Comparison of ENCODE assay signal across 18 mouse cellular contexts in the genomic region with DNA sequence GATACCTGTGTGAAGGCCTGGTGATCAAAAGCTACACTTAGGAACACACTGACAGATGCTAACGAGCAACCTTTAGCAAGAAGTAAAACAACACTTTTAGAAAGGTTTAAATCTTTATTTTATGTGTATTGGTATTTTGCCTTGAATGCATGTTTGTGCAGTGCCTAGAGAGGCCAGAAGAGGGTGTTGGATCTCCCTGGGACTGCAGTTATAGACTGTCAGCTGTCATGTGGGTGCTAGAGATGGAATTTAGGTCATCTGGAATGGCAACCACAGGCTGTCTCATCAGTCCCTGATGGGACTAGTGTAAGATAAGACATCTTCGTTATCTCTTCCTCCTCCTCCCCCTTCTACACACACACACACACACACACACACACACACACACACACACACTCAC. TPM values are rescaled to one million over a fixed set of nuclear protein-coding genes. Genes with fewer than 3 reads are reported as not detected.
DNase-seq lines count a peak whose midpoint lies in the region; ATAC-seq and TF ChIP-seq lines count a peak whose summit lies in the region.
"Had no signal": no experiment of that assay in that cellular context is flagged by ENCODE, and none has a peak within 500 bp of the region (broad histone marks: within the 10 kb centered on the region; RNA-seq: fewer than 3 reads in every experiment).

No protein-coding gene starts in this region.

- no peaks in the 10 kb centered on the region for H3K36me3 ChIP-seq in forebrain, postnatal 0 days (ENCODE audit: insufficient read depth)
- H3K36me3 ChIP-seq in forebrain, embryonic 11.5 days (ENCODE audit: control insufficient read depth, insufficient read depth, low read length) = no peaks in the 10 kb centered on the region
- H3K36me3 ChIP-seq: embryonic facial prominence, embryonic 15.5 days; heart, embryonic 10.5 days; hindbrain, embryonic 12.5 days; liver, embryonic 13.5 days had no signal

- no peaks in the 10 kb centered on the region for H3K27me3 ChIP-seq in forebrain, postnatal 0 days (ENCODE audit: insufficient read depth, low read length)
- no peaks in the 10 kb centered on the region for H3K27me3 ChIP-seq in forebrain, embryonic 11.5 days (ENCODE audit: control insufficient read depth, insufficient read depth, low read length)
- H3K27me3 ChIP-seq: embryonic facial prominence, embryonic 15.5 days; hindbrain, embryonic 12.5 days; liver, embryonic 13.5 days had no signal

- H3K27ac ChIP-seq in forebrain, postnatal 0 days (ENCODE audit: low read depth, low read length) = no peak overlapping the region
- H3K27ac ChIP-seq in forebrain, embryonic 11.5 days (ENCODE audit: low read depth, low read length) = no peak overlapping the region
- H3K27ac ChIP-seq: embryonic facial prominence, embryonic 15.5 days; heart, embryonic 10.5 days; hindbrain, embryonic 12.5 days; liver, embryonic 13.5 days had no signal

- TF ChIP-seq CTCF in forebrain, postnatal 0 days (IDR thresholded peaks at IDR 0.05; ENCODE audit: low read depth) = peak; percentile 30

- ATAC-seq in forebrain, postnatal 0 days = no peak
- no peak for ATAC-seq in forebrain, embryonic 11.5 days (replicated peaks; ENCODE audit: low FRiP score)

- no peaks in the 10 kb centered on the region for H3K9me3 ChIP-seq in forebrain, postnatal 0 days (ENCODE audit: low read length)
- H3K9me3 ChIP-seq in forebrain, embryonic 11.5 days (ENCODE audit: control insufficient read depth, low read length) = no peaks in the 10 kb centered on the region
- H3K9me3 ChIP-seq: embryonic facial prominence, embryonic 15.5 days; heart, embryonic 10.5 days; hindbrain, embryonic 12.5 days; liver, embryonic 13.5 days had no signal

- DNase-seq in forebrain, postnatal 0 days = no peak
- no peak for DNase-seq in forebrain, embryonic 11.5 days (ENCODE audit: low spot score)
- peak; percentile 20 for DNase-seq in lung, postnatal 36 days
- no peak for DNase-seq in lung, postnatal 14 days
- DNase-seq in cerebellum, postnatal 36 days = peak; percentile 33 to 47
- peak; percentile 55 for DNase-seq in thymus, postnatal 4 days
- no peak for DNase-seq in kidney, adult 8-10 months
- DNase-seq in spleen, adult 12 weeks (ENCODE audit: low spot score) = no peak
- DNase-seq: kidney, postnatal 25 days; liver, embryonic 13.5 days had no signal

- no peak overlapping the region for H3K4me2 ChIP-seq in forebrain, postnatal 0 days (ENCODE audit: low read depth)
- H3K4me2 ChIP-seq in forebrain, embryonic 11.5 days (ENCODE audit: low read depth, low read length, severe bottlenecking) = no peak overlapping the region
- H3K4me2 ChIP-seq: embryonic facial prominence, embryonic 15.5 days; hindbrain, embryonic 12.5 days; liver, embryonic 13.5 days had no signal

- WGBS in forebrain, postnatal 0 days = 76% methylated on average over 2 of the region's 2 CpGs
- 76% methylated on average over 2 of the region's 2 CpGs for WGBS in forebrain, embryonic 11.5 days

- H3K4me3 ChIP-seq in forebrain, postnatal 0 days (ENCODE audit: low read depth, low read length) = no peak overlapping the region
- no peak overlapping the region for H3K4me3 ChIP-seq in forebrain, embryonic 11.5 days (ENCODE audit: low read depth, low read length)
- H3K4me3 ChIP-seq: embryonic facial prominence, embryonic 15.5 days; heart, embryonic 10.5 days; hindbrain, embryonic 12.5 days; liver, embryonic 13.5 days had no signal

- no peak overlapping the region for H3K9ac ChIP-seq in forebrain, postnatal 0 days
- H3K9ac ChIP-seq in forebrain, embryonic 11.5 days (ENCODE audit: low read length) = no peak overlapping the region
- H3K9ac ChIP-seq: embryonic facial prominence, embryonic 15.5 days; hindbrain, embryonic 12.5 days; liver, embryonic 13.5 days had no signal

- H3K4me1 ChIP-seq in forebrain, postnatal 0 days (ENCODE audit: insufficient read depth) = no peaks in the 10 kb centered on the region
- H3K4me1 ChIP-seq in forebrain, embryonic 11.5 days (replicated peaks; ENCODE audit: control insufficient read depth, insufficient read depth, low read length) = no peaks in the 10 kb centered on the region
- H3K4me1 ChIP-seq: embryonic facial prominence, embryonic 15.5 days; hindbrain, embryonic 12.5 days had no signal

RNA-seq across cellular contexts. Expression of gene Pik3r3, which starts 23.0 kb away (rescaled TPM):
- total RNA-seq in forebrain, postnatal 0 days (2014; rRNA removed) = 41.5 and 51.3 TPM in 2 replicates
- 21.5 and 30.8 TPM in 2 replicates for polyA plus RNA-seq in forebrain, postnatal 0 days (2015; fragmentation: Nextera tagmentation; extraction: Ambion mirVana)
- 58.0 and 71.4 TPM in 2 replicates for polyA plus RNA-seq in forebrain, embryonic 11.5 days (2014; fragmentation: Nextera tagmentation; extraction: Ambion mirVana)

RNA-seq across cellular contexts. Expression of gene Gm49337, which starts 25.2 kb away (rescaled TPM):
- total RNA-seq in forebrain, postnatal 0 days (2014; rRNA removed) = not detected in 2 replicates
- polyA plus RNA-seq in forebrain, postnatal 0 days (2015; fragmentation: Nextera tagmentation; extraction: Ambion mirVana) = not detected in 2 replicates
- not detected in 2 replicates for polyA plus RNA-seq in forebrain, embryonic 11.5 days (2014; fragmentation: Nextera tagmentation; extraction: Ambion mirVana)
- total RNA-seq: adrenal gland, adult 18-20 months; megakaryocyte-erythroid progenitor cell, adult 5-6 weeks had no signal
- polyA plus RNA-seq: embryonic facial prominence, embryonic 15.5 days; heart, embryonic 10.5 days; hindbrain, embryonic 12.5 days; liver, embryonic 13.5 days; stomach, embryonic 16.5 days had no signal

RNA-seq across cellular contexts. Expression of gene 1700042G07Rik, which starts 25.2 kb away (rescaled TPM):
- total RNA-seq in forebrain, postnatal 0 days (2014; rRNA removed) = not detected in 2 replicates
- polyA plus RNA-seq in forebrain, postnatal 0 days (2015; fragmentation: Nextera tagmentation; extraction: Ambion mirVana) = not detected in 2 replicates
- polyA plus RNA-seq in forebrain, embryonic 11.5 days (2014; fragmentation: Nextera tagmentation; extraction: Ambion mirVana) = not detected in 2 replicates
- total RNA-seq: adrenal gland, adult 18-20 months; left cerebral cortex, adult 18-20 months; megakaryocyte-erythroid progenitor cell, adult 5-6 weeks had no signal
- polyA plus RNA-seq: embryonic facial prominence, embryonic 15.5 days; frontal cortex, adult 2 months; heart, embryonic 10.5 days; hindbrain, embryonic 12.5 days; liver, embryonic 13.5 days; stomach, embryonic 16.5 days had no signal

RNA-seq across cellular contexts. Expression of gene Tspan1, which starts 31.0 kb away (rescaled TPM):
- 0.29 TPM in 1 of 2 replicates, not detected in the other for total RNA-seq in forebrain, postnatal 0 days (2014; rRNA removed)
- 0.07 TPM in 1 of 2 replicates, not detected in the other for polyA plus RNA-seq in forebrain, postnatal 0 days (2015; fragmentation: Nextera tagmentation; extraction: Ambion mirVana)
- polyA plus RNA-seq in forebrain, embryonic 11.5 days (2014; fragmentation: Nextera tagmentation; extraction: Ambion mirVana) = 0.19 TPM in 1 of 2 replicates, not detected in the other
- total RNA-seq: adrenal gland, adult 18-20 months; megakaryocyte-erythroid progenitor cell, adult 5-6 weeks had no signal
- polyA plus RNA-seq: liver, embryonic 13.5 days had no signal

RNA-seq across cellular contexts. Expression of gene Lurap1, which starts 47.3 kb away (rescaled TPM):
- 5.0 and 6.3 TPM in 2 replicates for total RNA-seq in forebrain, postnatal 0 days (2014; rRNA removed)
- polyA plus RNA-seq in forebrain, postnatal 0 days (2015; fragmentation: Nextera tagmentation; extraction: Ambion mirVana) = 2.8 and 3.0 TPM in 2 replicates
- 2.3 and 2.8 TPM in 2 replicates for polyA plus RNA-seq in forebrain, embryonic 11.5 days (2014; fragmentation: Nextera tagmentation; extraction: Ambion mirVana)

Comparison
In these comparisons a context has a peak if more than half of its experiments do, and no peak if none do; other contexts are left out.
1. DNase-seq: peak in lung, postnatal 36 days (single experiment), cerebellum, postnatal 36 days (2 of 2) and thymus, postnatal 4 days (single experiment); none in forebrain, postnatal 0 days (single experiment), forebrain, embryonic 11.5 days (single experiment), lung, postnatal 14 days (single experiment), kidney, adult 8-10 months (0 of 2) and spleen, adult 12 weeks (single experiment).